Mouse (Mus musculus) layer of hippocampus, adult 9-10 months (tissue): ENCODE measurements around the gene U2af2.
"Not testable (repeated sequence)": the region's sequence is repeated elsewhere in the genome, so short reads cannot be mapped to it uniquely, and the experiment has no call there.

Experiments
- DNase-seq: peaks from one replicate; pipeline ENCODE4 v3.0.0; 2022; ENCODE audit warnings: low spot score

Gene U2af2

DNA sequence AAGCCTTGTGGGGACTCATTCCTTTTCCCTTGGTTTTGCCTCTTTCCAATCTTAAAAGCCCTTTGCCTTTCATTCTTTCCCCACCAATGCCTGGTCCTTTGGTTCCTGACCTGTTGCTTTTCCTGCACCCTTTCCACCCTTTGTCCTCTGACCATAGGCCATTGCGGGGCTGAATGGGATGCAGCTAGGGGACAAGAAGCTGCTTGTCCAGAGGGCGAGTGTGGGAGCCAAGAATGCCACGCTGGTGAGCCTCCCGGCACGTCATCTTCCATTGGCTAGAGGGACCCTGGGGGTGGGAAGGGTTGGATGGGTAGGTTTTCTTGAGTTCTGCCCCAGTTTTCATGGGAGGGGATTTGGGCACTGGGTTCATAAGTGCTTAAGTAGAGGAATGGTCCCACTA, 13.0 kb downstream of the U2af2 start:
- DNase-seq: no peak

DNA sequence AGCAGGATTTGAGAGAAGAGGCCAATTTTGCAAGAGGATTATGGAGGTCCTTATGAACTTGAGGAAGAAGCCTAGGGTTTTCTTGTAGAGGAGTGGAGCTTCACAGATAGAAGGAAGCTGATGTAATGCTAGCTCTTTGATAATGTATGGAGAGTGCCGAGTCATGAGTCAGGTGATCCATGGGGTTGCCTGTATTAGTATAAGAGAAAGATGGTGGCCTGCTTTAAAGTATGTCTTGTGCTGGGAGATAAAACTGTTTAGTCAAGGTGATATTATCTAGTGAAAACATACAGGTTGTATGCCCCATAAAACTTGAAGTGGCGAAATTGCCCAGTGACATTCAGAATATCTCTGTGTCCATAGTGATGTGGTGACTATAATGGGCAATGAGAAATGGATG, 15.0 kb downstream of the U2af2 start:
- no peak for DNase-seq

DNA sequence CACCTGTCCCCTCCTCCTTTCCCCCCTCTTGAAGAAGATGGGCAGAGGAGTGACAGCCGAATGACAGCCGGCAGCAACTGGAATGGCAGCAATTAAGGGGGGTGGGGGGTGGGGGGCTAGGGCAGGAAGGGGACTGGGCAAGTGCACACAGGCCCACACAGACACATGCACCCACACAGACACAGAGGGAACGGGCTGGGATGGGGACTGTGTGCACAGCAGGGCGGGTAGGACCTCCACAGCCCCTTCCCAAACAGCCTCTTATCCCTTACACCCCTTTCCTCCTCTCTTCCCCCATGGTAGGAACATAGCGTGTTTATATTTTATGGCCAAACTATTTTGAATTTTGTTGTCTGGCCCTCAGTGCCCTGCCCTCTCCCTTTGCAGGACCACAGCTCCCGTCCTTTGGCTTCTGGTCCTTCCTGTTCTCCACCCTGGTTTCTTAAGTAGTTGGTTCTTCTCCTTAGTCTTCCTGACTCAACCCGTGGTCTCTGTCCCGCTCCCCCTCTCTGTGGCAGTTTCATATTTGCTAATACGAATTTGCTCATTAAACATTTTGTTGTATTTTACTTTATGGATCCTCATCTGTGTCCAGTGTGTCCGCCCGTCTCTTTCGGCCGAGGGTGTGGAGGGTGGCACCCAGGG, 17.5 kb downstream of the U2af2 start:
- DNase-seq: not testable (repeated sequence)

DNA sequence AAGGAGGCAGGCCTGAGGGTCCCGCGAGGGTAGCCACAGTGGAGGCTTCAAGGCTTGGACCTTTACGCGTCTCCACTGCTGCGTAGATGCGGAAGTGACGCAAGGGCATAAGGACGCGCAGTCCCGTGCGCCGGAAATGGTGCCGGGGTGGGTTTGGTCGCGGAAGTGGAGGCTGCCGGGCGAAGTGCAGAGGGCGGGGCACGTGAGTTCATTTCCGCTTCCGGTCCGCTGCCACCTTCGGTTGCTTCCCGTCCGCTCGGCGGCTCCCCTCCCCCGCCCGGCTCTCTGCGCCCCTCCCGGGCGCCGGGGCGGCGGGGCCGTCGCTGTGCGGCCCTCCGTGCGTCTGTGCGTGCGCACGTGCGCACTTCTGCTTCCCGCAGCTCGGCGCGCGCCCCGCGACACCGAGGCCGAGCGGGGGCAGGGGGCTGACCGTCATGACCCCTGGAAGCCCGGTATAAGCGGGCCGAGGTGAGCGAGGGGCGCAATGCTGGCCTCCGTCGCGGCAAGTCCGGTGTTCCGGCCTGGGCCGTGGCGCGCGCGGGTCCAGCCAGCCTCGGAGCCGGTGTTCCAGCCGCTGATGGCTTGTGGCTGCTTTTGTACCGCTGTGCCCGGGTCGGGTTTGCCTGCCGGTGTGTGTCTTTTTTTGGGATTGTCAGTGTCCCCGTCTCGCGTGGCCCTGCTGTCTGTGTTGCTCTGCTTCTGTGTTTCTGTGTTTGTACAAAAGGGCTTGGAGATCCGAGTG, 18.2 kb downstream of the U2af2 start, which contains the start of gene Epn1:
Gene Epn1, plus strand, starts transcription at position 226 of the 742 bp plus-strand sequence.
- DNase-seq: peak; percentile 83

DNA sequence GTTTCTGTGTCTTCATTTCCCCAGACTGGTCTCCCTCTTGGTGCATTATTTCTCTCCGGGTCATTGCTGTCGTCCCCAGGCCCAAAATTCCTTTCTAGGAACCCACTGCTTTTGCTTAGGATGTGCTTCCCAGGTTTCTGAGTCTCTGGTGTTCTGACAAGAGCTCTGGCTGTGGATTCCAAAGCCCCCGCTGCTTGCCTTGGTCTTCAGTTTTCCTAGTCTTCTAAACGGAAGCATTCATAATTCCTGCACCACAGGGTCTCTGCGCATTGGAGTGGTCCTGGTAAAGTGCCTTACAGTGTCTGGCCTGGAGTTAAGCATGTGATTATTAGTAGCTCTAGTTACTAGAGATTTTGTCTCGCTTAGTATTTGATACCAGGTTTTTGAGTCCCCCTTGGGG, 18.9 kb downstream of the U2af2 start:
- DNase-seq: no peak

DNA sequence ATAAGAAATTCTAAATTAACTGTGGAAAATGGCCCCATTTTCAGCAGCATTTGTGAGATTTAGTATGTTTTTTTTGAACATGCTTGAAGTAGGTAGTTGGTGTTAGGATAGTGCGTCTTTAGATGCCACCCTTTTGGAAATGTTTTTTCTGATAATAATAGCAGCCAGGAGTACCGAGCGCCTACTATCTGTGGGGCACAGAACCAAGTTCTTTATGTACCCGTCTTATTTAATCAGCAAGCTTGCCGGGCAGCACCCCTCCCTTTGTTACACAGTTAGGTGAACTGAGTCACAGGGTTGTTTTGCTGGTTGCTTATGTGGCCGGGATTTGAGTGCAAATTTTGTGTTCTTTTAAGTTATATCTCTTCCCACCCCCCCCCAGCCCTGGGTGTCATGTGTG, 19.3 kb downstream of the U2af2 start:
- DNase-seq: no peak

DNA sequence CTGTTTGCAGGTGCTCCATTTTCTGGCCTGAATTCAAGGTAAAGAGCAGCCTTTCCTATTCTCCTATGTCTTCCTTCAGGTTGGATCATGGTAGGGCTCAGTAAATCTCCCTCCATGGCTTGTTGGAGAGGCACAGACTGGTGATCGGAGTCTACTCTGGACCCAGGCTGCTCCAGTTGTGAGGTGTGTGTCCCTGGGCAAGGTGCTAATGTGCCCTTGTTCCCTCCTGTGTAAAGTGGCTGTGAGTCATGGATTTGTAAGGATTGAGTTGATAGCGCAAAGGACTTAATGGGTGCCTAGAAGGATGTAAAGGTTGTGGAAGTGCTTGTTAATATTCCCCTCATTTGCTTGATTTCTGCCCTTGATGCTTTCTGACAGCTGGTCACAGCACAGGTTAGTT, 20.0 kb downstream of the U2af2 start:
- no peak for DNase-seq

DNA sequence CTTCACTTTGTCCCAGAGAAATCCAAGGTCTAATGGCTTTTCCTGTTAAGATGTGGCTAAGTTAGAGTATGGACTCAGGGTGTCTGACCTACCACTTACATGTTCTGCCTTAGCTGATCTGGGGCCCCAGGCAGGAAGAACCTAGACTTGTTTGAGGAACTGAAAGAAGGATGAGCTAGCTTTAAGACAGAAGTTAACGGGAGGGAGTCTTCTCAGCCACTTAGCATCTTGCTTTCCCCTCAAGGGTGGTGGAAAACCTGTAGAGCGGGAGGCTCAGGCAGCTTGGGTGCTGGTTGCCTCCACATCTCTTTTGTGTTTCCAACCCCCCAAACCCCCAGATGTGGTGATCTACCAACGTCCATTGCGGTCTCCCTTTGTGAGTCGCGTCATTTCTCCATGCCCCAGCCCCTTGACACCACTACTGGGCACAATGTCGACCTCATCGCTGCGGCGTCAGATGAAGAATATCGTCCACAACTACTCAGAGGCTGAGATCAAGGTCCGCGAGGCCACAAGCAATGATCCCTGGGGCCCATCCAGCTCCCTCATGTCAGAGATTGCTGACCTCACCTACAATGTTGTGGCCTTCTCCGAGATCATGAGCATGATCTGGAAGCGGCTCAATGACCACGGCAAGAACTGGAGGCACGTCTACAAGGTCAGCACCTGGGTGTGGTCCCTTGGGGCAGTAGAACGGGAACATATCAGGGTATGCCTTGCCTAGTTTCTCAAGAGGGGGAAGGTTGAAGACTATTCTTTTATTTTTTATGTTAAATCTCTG, 21.6 kb downstream of the U2af2 start:
- DNase-seq: no peak

DNA sequence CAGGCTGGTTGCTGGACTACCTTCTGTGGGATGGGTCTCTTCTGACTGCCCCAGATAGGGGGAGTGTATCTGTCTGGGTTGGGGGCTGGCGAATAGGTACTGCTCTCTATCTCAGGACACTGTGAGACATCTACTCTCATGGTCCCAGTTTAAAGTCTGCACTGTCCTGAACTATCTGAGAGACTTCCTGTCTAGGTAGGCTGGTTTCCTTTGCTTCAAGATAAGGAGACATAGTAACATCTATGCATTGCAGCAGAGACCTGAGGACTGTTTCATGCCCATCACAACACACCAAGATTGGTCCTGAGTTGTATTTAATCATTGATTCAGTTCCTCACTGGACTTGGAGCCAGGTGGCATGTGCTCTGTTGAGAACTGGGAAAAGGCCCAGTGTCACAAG, 23.6 kb downstream of the U2af2 start:
- no peak for DNase-seq

DNA sequence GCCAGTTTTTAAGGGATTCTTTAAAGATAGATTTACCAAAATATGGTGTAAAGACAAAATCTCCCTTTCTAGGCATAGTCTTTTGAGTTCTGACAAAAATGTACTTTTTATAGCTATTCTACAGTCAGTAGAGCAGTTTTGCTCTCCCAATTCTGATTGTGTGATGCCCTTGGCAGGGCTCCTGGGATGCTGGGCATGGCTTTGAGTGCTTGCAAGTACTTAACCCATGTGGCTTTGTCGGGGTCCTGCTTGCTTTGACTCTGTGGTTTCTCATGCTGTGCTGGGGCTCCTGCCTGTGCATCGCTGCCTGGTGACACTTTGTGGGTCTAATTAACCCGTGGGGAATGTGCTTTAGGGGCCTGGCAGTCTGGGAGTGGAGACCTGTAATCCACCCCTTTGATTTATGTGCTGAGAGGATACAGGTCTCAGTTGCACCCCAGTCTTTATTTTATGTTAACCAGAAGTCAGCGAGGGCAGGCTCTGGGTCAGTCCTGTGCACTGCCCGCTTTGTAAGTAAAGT, 25.0 kb downstream of the U2af2 start:
- no peak for DNase-seq

DNA sequence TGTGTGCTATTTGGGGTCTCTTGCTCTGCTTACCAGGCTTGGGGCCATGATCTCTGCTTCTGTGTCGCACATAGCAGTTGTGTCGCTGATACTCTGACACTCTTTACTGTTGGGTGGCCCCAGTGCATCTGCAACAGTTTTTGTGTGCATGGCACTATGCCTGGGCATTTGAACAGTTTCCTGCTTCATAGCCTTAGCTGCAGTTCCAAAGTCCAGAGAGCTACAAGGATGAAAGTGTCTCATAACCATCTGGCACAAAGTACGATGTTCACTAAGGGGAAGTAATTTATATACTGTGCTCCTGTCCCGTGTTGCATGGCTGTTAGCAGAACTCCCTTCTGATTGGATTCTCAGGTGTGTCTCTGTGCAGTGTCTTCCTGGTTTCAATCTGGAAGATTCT, 25.9 kb downstream of the U2af2 start:
- DNase-seq: no peak

DNA sequence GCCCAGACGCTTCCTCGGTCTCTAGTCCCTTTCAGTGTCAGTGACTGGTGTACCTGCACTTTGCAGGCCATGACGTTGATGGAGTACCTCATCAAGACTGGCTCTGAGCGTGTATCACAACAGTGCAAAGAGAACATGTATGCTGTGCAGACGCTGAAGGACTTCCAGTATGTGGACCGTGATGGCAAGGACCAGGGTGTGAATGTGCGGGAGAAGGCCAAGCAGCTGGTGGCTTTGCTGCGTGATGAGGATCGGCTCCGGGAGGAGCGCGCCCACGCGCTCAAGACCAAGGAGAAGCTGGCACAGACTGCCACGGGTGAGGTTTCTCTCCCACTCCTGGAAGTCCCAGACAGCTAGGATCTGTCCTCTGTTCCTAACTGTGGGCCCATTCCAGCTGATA, 27.9 kb downstream of the U2af2 start:
- no peak for DNase-seq

DNA sequence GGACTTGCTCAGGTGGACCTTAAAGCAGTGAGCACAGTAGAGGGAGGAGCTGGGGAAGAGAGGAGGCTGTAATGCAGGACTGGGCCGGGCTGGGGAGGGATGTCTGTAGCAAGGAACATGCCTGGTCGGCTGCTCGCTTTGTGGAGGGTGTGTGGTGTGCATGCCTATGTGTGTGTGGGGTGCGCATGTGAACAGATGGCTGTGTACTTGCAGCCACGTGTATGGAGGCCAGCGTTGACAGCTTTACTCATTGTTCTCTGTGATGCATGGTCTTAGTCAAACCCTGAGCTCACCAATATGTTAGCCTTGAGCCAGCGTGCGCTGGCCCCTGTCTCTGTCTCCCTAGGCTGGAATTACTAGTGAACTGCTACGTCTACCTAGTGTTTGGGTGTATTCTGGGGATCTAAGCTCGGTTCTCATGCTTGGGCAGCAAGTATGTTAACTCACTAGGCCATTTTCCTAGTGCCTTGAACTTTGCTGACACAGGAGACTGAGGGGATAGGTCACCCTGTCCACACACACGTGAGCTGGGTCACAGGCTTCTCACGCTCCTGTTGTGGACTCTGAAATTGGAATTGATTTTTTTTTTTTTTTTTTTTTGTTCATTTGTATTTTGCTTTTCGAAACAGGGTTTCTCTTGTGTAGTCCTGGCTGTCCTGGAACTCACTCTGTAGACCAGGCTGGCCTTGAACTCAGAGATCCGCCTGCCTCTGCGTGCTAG, 29.2 kb downstream of the U2af2 start:
- DNase-seq: no peak

DNA sequence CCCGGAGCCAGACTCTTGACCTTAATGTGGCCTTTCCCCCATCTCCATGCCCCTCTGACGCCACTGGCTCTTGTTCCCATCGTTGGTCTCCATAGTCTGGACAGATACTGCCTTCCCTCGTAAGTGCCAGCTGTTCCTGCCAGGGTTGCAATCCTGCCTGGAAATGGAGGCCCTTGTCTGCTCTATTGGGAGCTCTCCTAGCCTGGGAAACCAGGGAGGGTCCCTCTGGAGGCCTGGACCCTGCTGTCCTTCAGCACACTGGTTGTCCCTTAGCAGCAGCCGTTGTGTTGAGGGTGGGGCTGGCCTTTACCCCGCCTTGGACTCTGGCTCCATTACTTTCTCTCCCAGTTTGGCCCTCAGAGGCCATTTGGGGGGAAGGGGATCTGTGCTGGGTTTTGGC, 30.4 kb downstream of the U2af2 start:
- DNase-seq: no peak

DNA sequence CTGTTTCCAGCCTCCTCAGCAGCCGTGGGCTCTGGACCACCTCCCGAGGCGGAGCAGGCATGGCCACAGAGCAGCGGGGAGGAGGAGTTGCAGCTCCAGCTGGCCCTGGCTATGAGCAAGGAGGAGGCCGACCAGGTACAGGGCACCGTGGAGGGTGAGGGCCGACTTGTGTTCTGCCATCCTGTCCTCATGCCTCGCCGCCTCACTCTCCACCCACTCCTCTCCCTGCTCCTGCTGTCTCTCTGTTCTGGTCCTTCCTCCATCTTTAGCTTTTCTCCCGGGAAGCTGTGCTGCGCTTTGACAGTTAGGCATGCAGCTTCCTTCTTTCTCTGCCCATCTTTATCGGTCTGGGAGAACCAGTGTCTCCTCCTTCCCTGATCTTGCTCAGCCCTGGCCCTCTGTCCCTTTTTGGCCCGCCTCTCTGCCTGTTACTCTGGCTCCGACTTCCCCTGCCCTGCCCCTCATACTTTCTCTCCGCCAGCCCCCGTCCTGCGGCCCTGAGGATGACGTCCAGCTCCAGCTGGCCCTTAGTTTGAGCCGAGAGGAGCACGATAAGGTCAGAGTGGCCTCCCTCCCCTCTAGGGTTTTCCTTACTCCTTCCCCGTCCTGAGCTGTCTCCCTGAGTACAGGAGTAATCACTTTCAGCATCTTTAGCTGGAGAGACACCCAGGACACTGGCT, 31.0 kb downstream of the U2af2 start:
- DNase-seq: no peak

DNA sequence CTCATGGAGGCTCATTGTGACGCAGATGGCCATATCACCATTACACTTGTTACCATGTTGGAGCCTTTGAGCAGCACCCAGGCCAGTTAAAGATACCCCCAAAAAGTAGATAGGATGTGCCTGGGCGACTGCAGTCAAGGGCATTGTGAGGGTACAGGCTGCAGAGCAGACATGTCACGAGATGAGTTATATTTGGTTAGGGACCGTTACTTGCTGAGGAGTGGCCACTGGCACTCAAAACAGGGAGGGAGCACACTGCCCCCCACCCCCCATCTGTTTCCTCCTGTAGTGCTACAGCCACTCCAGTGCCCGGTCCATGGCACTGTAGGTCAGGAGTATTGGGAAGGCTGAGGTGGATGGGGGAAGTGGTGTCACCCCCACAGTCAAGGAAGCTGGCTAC, 36.8 kb downstream of the U2af2 start:
- no peak for DNase-seq

DNA sequence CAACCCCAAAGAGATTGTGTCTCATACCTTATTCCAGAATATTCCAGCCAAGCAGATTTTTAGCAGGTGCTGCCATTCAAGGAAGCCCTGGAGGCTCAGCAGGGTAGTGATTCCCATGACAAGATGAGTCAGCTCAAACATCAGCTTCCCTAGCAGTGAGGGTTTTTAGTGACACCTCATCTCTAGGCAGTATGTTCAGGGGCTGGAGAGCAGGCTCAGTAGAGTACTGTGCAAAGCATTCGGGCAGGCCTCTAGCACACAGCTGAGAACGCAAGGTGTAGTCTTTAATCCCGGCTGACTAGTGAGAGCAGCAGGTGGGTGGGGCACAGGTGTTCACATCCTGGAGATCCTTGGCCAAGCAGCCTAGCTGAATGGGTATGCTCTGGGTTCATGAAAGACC, 37.9 kb downstream of the U2af2 start:
- DNase-seq: no peak

DNA sequence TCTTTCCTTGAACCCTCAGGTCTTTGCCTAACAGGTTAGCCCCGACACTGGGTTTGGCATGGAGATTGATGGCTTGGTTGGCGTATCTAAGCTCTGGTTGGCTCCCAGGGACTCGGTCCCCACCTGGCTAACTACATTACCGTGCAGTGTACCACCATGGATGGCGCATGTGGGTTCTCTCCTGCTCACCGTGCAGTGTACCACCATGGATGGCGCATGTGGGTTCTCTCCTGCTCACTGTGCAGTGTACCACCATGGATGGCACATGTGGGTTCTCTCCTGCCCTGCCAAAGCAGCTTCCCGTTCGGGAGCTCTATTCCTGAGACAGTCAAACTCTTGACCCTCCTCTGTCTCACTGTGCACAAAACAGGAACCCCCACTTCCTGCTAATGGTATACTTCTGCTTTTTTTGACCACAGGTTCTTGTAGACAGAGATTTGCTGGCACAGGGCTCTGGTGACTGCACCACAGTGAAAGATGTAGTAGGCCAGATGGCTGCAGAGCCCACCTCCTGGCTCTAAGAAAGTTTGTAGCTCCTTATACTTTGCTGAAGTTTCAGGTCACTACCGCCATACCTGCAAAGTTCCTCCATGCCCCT, 39.2 kb downstream of the U2af2 start:
- no peak for DNase-seq

DNA sequence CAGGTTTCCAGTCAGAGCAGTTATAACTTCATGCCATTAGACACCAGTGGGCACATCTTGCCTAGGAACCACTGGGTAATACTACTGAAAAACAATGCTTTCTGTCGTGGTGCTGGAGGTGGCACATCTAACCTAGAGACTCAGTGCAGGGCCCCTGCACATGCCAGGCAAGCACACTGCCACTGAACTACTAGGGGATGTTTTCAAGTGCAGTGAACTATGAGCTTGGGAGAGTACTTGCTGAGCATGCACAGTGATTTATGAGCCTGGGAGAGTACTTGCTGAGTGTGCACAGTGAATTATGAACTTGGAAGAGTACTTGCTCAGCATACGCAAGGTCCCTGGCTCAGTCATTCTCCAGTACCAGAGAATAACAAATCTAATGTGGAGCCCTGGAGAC, 40.6 kb downstream of the U2af2 start:
- DNase-seq: no peak

DNA sequence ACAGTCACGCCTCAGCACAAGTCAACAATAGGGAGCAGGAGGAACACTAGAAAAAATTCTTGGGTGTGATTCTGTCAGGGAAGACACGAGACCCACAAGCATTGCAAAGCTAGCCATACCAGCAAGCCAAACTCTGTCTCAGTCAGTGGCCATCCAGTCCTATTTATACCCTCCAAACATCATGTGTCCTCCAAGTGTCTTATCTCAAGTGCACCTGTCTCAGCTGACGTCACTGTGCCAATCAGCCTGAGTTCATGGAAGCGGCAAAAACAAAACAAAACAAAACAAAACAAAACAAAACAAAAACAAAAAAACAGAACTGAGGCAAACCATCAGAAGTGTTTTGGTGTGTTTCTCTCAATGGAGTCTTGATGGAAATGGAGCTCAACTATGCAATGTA, 46.3 kb downstream of the U2af2 start:
- DNase-seq: no peak

DNA sequence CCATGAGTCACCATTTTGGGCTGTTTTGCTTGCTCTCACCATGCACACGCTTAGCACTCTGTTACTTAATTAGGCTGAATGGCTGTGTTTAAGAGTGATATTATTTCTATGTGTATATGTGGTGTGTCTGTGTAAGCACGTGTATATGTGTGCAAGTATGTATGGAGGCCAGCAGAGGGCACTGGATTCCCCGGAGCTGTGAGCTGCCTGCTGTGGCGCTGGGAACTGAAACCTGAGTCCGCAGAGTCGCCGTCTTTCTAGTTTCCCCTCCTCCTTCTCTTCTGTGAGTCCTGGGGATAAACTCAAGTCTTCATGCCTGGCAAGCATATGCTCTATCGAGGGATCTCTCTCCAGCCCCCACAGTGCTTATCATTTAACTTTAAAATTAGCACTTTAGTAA, 47.4 kb downstream of the U2af2 start:
- no peak for DNase-seq
